ENCODE assay signal across 25 mouse cellular contexts in genomic region chr9:118666069-118666468, GRCm38 (mm10).
"Had no signal": no experiment of that assay in that cellular context is flagged by ENCODE, and none has a peak within 500 bp of the region (broad histone marks: within the 10 kb centered on the region; RNA-seq: fewer than 3 reads in every experiment).

No protein-coding gene starts in this region.

- H3K4me2 ChIP-seq: heart, embryonic 12.5 days; hindbrain, embryonic 12.5 days; hindbrain, embryonic 15.5 days; kidney, embryonic 15.5 days; limb, embryonic 13.5 days; limb, embryonic 15.5 days had no signal

- H3K27ac ChIP-seq: gastrocnemius, adult 2 months; heart, embryonic 10.5 days; hindbrain, embryonic 10.5 days; hindbrain, embryonic 12.5 days; hindbrain, embryonic 15.5 days; hindbrain, postnatal 0 days; kidney, embryonic 15.5 days; kidney, postnatal 0 days; limb, embryonic 13.5 days; limb, embryonic 15.5 days had no signal

- H3K9ac ChIP-seq: heart, embryonic 12.5 days; hindbrain, embryonic 12.5 days; hindbrain, embryonic 15.5 days; kidney, embryonic 15.5 days; limb, embryonic 13.5 days; limb, embryonic 15.5 days had no signal

- H3K4me1 ChIP-seq: hindbrain, embryonic 15.5 days; limb, embryonic 13.5 days; limb, embryonic 15.5 days had no signal

- H3K9me3 ChIP-seq: heart, embryonic 10.5 days; hindbrain, embryonic 10.5 days; hindbrain, embryonic 12.5 days; hindbrain, embryonic 15.5 days; kidney, embryonic 15.5 days; limb, embryonic 15.5 days had no signal

- ATAC-seq: hindbrain, postnatal 0 days; intestine, embryonic 16.5 days had no signal

- H3K27me3 ChIP-seq: hindbrain, embryonic 12.5 days; hindbrain, embryonic 15.5 days; kidney, embryonic 15.5 days; limb, embryonic 13.5 days; limb, embryonic 15.5 days had no signal

- DNase-seq: gastrocnemius, adult 2 months; gastrocnemius, postnatal 10 days; gastrocnemius, postnatal 25 days; heart, adult 18-20 months; heart, postnatal 10 days; heart, postnatal 4 days; kidney, adult 11 months; kidney, adult 2 months; kidney, adult 9 months; kidney, postnatal 14 days; kidney, postnatal 36 days; layer of hippocampus, adult 9-11 months; layer of hippocampus, postnatal 36 days; left cerebral cortex, postnatal 4 days had no signal

- H3K4me3 ChIP-seq: gastrocnemius, adult 2 months; heart, embryonic 10.5 days; heart, embryonic 12.5 days; hindbrain, embryonic 10.5 days; hindbrain, embryonic 12.5 days; hindbrain, embryonic 15.5 days; kidney, embryonic 15.5 days; limb, embryonic 13.5 days; limb, embryonic 15.5 days had no signal
